Mouse (Mus musculus) myocyte (in vitro differentiated cells): ENCODE measurements around the gene AA792892. TPM values are rescaled to one million over a fixed set of nuclear protein-coding genes. Genes with fewer than 3 reads are reported as not detected.
"Not testable (repeated sequence)": the region's sequence is repeated elsewhere in the genome, so short reads cannot be mapped to it uniquely, and the experiment has no call there.

ENCODE experiments used
- H3K27me3 ChIP-seq: one replicate; pipeline ENCODE4 v1.6.1; 2011; ENCODE audit not compliant: control insufficient read depth, insufficient read depth, insufficient read length
- H3K36me3 ChIP-seq: one replicate; pipeline ENCODE4 v1.6.1; 2011; ENCODE audit not compliant: control insufficient read depth, insufficient read depth
- H3K4me2 ChIP-seq: one replicate; pipeline ENCODE4 v1.6.1; 2011; ENCODE audit warnings: low read depth, control low read depth
- H3K4me3 ChIP-seq: one replicate; pipeline ENCODE4 v1.5.1; 2011; ENCODE audit warnings: mild to moderate bottlenecking, control low read depth, moderate library complexity
- H3K79me2 ChIP-seq: one replicate; pipeline ENCODE4 v1.6.1; 2011; ENCODE audit not compliant: control insufficient read depth, insufficient read depth
- H3ac ChIP-seq: one replicate; pipeline ENCODE4 v1.6.1; 2011; ENCODE audit not compliant: control insufficient read depth, insufficient read length
- polyA plus RNA-seq: library from polyadenylated mRNA; unstranded; fragments of >200 nt; fragmentation: generic; extraction: Trizol; gene quantifications from one replicate; pipeline ENCODE4 v1.2.1, GENCODE M21; 2012; ENCODE audit warnings: missing spikeins

Gene AA792892
- polyA plus RNA-seq = not detected

DNA sequence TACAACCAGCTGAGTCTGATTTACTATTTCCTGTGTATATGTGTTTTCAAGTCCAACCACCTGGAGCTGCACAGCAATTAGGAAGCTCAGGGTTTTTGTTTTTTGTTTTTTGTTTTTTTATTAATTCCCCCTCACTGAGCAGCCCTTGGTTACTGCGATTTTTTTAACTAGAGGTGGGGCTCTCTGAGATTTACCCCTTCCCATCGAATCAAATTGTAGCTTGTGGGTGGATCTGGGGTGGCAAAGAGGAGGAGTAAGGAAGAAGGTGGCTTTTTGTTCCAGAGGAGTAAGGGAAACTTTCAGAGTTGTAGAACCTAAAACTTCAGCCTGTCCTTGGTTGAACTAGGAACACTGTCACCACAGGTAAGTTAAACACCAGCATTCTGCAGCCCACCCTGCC is at the start of gene AA792892:
AA792892 (plus strand) TSS at position 301 of the 400 bp plus-strand sequence.
- H3K79me2 ChIP-seq, H3K27me3 ChIP-seq, H3ac ChIP-seq, H3K4me2 ChIP-seq, H3K36me3 ChIP-seq, H3K4me3 ChIP-seq: not testable (repeated sequence)

DNA sequence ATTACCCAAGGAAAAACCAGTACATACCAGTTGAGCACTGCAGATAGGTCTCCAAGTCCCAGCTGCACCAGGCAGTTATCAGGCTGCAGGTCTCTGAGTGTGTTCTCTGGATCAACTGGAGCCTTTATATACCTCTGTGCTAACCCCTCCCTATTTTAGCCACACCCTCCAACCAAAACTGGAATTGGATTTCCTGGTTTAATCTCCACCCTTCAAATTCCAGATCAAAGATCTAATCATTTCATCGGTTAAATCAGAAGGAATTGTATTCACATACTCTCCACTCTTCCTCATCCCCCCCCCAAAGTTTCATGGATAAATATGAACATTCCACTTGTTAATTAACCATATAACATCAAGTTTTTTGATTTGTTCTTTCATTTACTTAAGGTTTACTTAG is 32.9 kb upstream of the AA792892 start, which contains the start of gene A430089I19Rik:
A430089I19Rik (minus strand) TSS at position 101 of the 400 bp plus-strand sequence.
- not testable (repeated sequence) for H3ac ChIP-seq, H3K79me2 ChIP-seq, H3K4me3 ChIP-seq, H3K4me2 ChIP-seq, H3K36me3 ChIP-seq, H3K27me3 ChIP-seq

DNA sequence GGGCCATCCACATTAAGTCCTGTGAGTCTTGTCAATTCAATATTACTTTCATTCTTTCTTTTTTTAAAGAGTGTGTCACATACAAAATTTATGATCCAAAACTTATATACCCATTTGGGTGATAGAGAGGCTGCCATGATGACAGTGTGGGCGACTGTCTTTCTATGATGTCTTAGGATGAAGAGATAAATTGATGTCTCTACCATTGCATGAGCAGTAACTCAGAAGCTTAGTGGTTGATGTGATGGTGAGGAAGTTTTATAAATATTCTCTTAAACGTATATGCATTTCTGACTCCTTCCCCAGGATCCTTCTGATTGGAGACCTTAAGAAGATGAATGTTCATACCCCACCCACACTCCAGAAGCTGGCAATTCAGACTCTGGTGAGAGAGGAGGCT is 25.4 kb upstream of the AA792892 start, which contains the start of gene Gm6502:
Gm6502 (plus strand) TSS at position 301 of the 400 bp plus-strand sequence.
- H3K79me2 ChIP-seq, H3ac ChIP-seq, H3K27me3 ChIP-seq, H3K4me3 ChIP-seq, H3K36me3 ChIP-seq, H3K4me2 ChIP-seq: not testable (repeated sequence)

Other genes with a start within 250 kb of the AA792892 start
- not detected for gene Gm3106, start 121.7 kb upstream of the AA792892 start, polyA plus RNA-seq
- not detected for gene A430089I19Rik, start 33.0 kb upstream of the AA792892 start, polyA plus RNA-seq
- gene Gm6502, start 25.3 kb upstream of the AA792892 start, polyA plus RNA-seq = not detected
- not detected for gene Gm7682, start 106.0 kb downstream of the AA792892 start, polyA plus RNA-seq
- gene Gm3139, start 186.5 kb downstream of the AA792892 start, polyA plus RNA-seq = not detected